25 mouse cellular contexts compared by ENCODE assay signal in genomic region chr13:92293883-92294282, GRCm38 (mm10). TPM values are rescaled to one million over a fixed set of nuclear protein-coding genes. Genes with fewer than 3 reads are reported as not detected.
"Had no signal": no experiment of that assay in that cellular context is flagged by ENCODE, and none has a peak within 500 bp of the region (broad histone marks: within the 10 kb centered on the region; RNA-seq: fewer than 3 reads in every experiment).

No protein-coding gene starts in this region.

- H3K4me3 ChIP-seq: kidney, embryonic 15.5 days; limb, embryonic 12.5 days; limb, embryonic 15.5 days; megakaryocyte, embryonic 14.5 days; midbrain, embryonic 10.5 days; neural tube, embryonic 12.5 days; neural tube, embryonic 15.5 days had no signal

- H3K4me2 ChIP-seq: kidney, embryonic 15.5 days; limb, embryonic 12.5 days; limb, embryonic 15.5 days; liver, embryonic 11.5 days; lung, embryonic 14.5 days; neural tube, embryonic 12.5 days; neural tube, embryonic 15.5 days had no signal

- H3K9me3 ChIP-seq: kidney, embryonic 15.5 days; limb, embryonic 12.5 days; limb, embryonic 15.5 days; megakaryocyte, embryonic 14.5 days; midbrain, embryonic 10.5 days; neural tube, embryonic 12.5 days; neural tube, embryonic 15.5 days had no signal

- DNase-seq: kidney, adult 2 months; kidney, postnatal 10 days; kidney, postnatal 36 days; layer of hippocampus, postnatal 36 days; left cerebral cortex, postnatal 4 days; liver, postnatal 0 days; lung, embryonic 14.5 days; midbrain, embryonic 14.5 days; retina, postnatal 1 day; thymus, adult 2 months; thymus, postnatal 14 days; thymus, postnatal 4 days had no signal

- H3K27me3 ChIP-seq: kidney, embryonic 15.5 days; limb, embryonic 12.5 days; limb, embryonic 15.5 days; megakaryocyte, embryonic 14.5 days; neural tube, embryonic 12.5 days; neural tube, embryonic 15.5 days had no signal

- H3K27ac ChIP-seq: kidney, embryonic 15.5 days; limb, embryonic 12.5 days; limb, embryonic 15.5 days; liver, embryonic 14.5 days; midbrain, embryonic 10.5 days; neural tube, embryonic 12.5 days; neural tube, embryonic 15.5 days; stomach, postnatal 0 days had no signal

- H3K4me1 ChIP-seq: midbrain, embryonic 10.5 days; neural tube, embryonic 12.5 days had no signal

- H3K9ac ChIP-seq: kidney, embryonic 15.5 days; limb, embryonic 12.5 days; limb, embryonic 15.5 days; liver, embryonic 14.5 days; liver, postnatal 0 days; lung, embryonic 14.5 days; neural tube, embryonic 12.5 days; neural tube, embryonic 15.5 days had no signal

- ATAC-seq: liver, postnatal 0 days; lung, postnatal 0 days had no signal

RNA-seq across cellular contexts. Expression of gene Gm20379, which starts 11.9 kb away (rescaled TPM):
- polyA plus RNA-seq: kidney, adult 2 months; small intestine, adult 2 months; spleen, adult 2 months; thymus, adult 2 months had no signal
